Mouse (Mus musculus) kidney, adult 11 months (tissue): ENCODE measurements around the gene Lhfpl5.

Experiments
- DNase-seq: peaks from one replicate; pipeline ENCODE4 v3.0.0; 2022

Lhfpl5 gene

GRCm38 (mm10) chr17:28572941-28573340, 2.5 kb upstream of the Lhfpl5 start:
- no peak for DNase-seq

GRCm38 (mm10) chr17:28580396-28580795, 5.0 kb downstream of the Lhfpl5 start:
- peak; percentile 41 for DNase-seq

- DNase-seq = no peak
Measured at GRCm38 (mm10) chr17:28581056-28581455, 5.6 kb downstream of the Lhfpl5 start.

GRCm38 (mm10) chr17:28586509-28586908, 11.1 kb downstream of the Lhfpl5 start:
- no peak for DNase-seq

GRCm38 (mm10) chr17:28588591-28588990, 13.2 kb downstream of the Lhfpl5 start:
- no peak for DNase-seq

GRCm38 (mm10) chr17:28590596-28590995, 15.2 kb downstream of the Lhfpl5 start:
- no peak for DNase-seq

- no peak for DNase-seq
Measured at GRCm38 (mm10) chr17:28591476-28591875, 16.0 kb downstream of the Lhfpl5 start.

- DNase-seq = peak; percentile 46
Measured at GRCm38 (mm10) chr17:28592998-28593397, 17.6 kb downstream of the Lhfpl5 start.

- DNase-seq = no peak
Measured at GRCm38 (mm10) chr17:28593965-28594364, 18.5 kb downstream of the Lhfpl5 start.

- no peak for DNase-seq
Measured at GRCm38 (mm10) chr17:28600780-28601179, 25.3 kb downstream of the Lhfpl5 start.

GRCm38 (mm10) chr17:28601557-28602250, 26.3 kb downstream of the Lhfpl5 start:
- DNase-seq = no peak

- DNase-seq = no peak
Measured at GRCm38 (mm10) chr17:28609543-28609942, 34.1 kb downstream of the Lhfpl5 start.

GRCm38 (mm10) chr17:28612603-28613002, 37.2 kb downstream of the Lhfpl5 start:
- DNase-seq = no peak

- DNase-seq = no peak
Measured at GRCm38 (mm10) chr17:28613096-28613495, 37.7 kb downstream of the Lhfpl5 start.

- no peak for DNase-seq
Measured at GRCm38 (mm10) chr17:28615332-28615731, 39.9 kb downstream of the Lhfpl5 start.

- no peak for DNase-seq
Measured at GRCm38 (mm10) chr17:28617636-28618035, 42.2 kb downstream of the Lhfpl5 start.

- DNase-seq = no peak
Measured at GRCm38 (mm10) chr17:28618124-28618523, 42.7 kb downstream of the Lhfpl5 start.

GRCm38 (mm10) chr17:28618775-28619174, 43.3 kb downstream of the Lhfpl5 start:
- no peak for DNase-seq

- peak; percentile 78 for DNase-seq
Measured at GRCm38 (mm10) chr17:28621381-28622299, 46.2 kb downstream of the Lhfpl5 start.

- peak; percentile 86 for DNase-seq
Measured at GRCm38 (mm10) chr17:28622300-28622759, 46.9 kb downstream of the Lhfpl5 start, which contains the start of gene Srpk1. Gene Srpk1, minus strand, starts transcription at chr17:28622709.

- no peak for DNase-seq
Measured at GRCm38 (mm10) chr17:28624841-28625240, 49.4 kb downstream of the Lhfpl5 start.

- DNase-seq = no peak
Measured at GRCm38 (mm10) chr17:28625327-28625726, 49.9 kb downstream of the Lhfpl5 start.

- DNase-seq = no peak
Measured at GRCm38 (mm10) chr17:28626937-28627336, 51.5 kb downstream of the Lhfpl5 start.
